Mouse (Mus musculus): ENCODE data around the gene Cyp2a4.
"Not testable (repeated sequence)": the region's sequence is repeated elsewhere in the genome, so short reads cannot be mapped to it uniquely, and the experiment has no call there.

Gene Cyp2a4

GRCm38 (mm10) chr7:26306926-26307325, at the start of gene Cyp2a4:
Cyp2a4 (plus strand) TSS chr7:26307169.
- DNase-seq (ENCODE audit: low spot score): not testable (repeated sequence)

GRCm38 (mm10) chr7:26260034-26260433, 46.9 kb upstream of the Cyp2a4 start, which contains the start of gene Vmn1r184:
Vmn1r184 (plus strand) TSS chr7:26260334.
- DNase-seq (ENCODE audit: low spot score): not testable (repeated sequence)

- DNase-seq (ENCODE audit: low spot score): not testable (repeated sequence)
Observed at GRCm38 (mm10) chr7:26303429-26304166, 3.4 kb upstream of the Cyp2a4 start.

- DNase-seq (ENCODE audit: low spot score): not testable (repeated sequence)
Observed at GRCm38 (mm10) chr7:26311786-26312185, 4.8 kb downstream of the Cyp2a4 start.

GRCm38 (mm10) chr7:26315194-26315593, 8.2 kb downstream of the Cyp2a4 start:
- DNase-seq (ENCODE audit: low spot score): not testable (repeated sequence)

GRCm38 (mm10) chr7:26315809-26316208, 8.8 kb downstream of the Cyp2a4 start:
- not testable (repeated sequence) for DNase-seq (ENCODE audit: low spot score)

- DNase-seq (ENCODE audit: low spot score): not testable (repeated sequence)
Observed at GRCm38 (mm10) chr7:26320361-26320760, 13.4 kb downstream of the Cyp2a4 start.

GRCm38 (mm10) chr7:26350177-26350576, 43.2 kb downstream of the Cyp2a4 start:
- DNase-seq (ENCODE audit: low spot score): not testable (repeated sequence)

GRCm38 (mm10) chr7:26352258-26352657, 45.3 kb downstream of the Cyp2a4 start:
- DNase-seq (ENCODE audit: low spot score): not testable (repeated sequence)

- not testable (repeated sequence) for DNase-seq (ENCODE audit: low spot score)
Observed at GRCm38 (mm10) chr7:26356719-26357118, 49.8 kb downstream of the Cyp2a4 start.
